Comparison of ENCODE assay signal across 15 mouse cellular contexts in the genomic region with DNA sequence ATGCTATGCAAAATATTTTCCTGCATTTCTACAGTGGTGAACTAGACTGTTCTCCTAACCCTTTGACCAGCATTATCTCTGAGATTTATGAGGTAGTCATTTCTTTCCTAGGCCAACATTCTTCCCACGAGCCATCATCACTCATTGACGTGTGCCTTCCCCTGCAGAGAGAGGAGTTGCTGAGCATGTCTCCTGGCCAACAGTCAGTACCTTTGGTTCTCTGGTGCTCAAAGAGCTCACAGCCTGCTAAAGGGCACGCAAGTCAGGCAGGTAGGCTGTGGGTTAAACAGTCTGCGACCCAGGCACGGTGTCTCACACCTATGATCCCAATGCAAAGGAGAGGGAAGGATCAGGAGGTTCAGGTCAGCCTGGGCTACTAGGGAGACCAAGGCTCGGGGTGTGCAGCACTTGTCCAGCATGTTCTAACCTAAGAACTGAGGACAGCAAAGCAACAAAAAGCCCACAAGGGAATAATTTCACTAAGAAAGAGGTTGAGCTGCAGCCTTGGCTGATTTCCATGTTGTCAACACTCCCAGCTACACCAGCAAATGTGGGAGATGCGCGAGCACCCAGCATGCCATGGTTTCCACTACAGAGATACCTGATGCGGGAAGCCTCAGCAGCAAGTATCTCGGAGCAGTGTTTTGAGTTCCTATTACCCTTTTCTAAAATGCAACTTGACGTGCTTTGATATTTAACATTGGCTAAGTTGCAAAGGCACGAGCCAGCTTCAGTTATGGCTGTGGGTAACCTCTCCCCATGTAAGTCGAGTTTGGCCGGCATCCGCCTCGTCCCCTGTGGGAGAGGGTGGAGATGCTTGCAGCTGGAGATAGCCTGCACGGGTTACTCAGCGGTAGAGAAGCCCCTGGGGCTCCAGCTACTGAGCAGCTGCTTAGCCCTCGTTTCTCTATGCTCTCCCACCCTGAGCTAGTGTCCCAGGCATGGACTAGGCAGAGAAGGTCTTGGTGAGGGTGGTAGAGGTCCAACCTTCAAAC.
DNase-seq lines count a peak whose midpoint lies in the region; ATAC-seq and TF ChIP-seq lines count a peak whose summit lies in the region.
"Had no signal": no experiment of that assay in that cellular context is flagged by ENCODE, and none has a peak within 500 bp of the region (broad histone marks: within the 10 kb centered on the region; RNA-seq: fewer than 3 reads in every experiment).

No protein-coding gene starts in this region.

- no peak for TF ChIP-seq CTCF in intestine, postnatal 0 days (IDR thresholded peaks at IDR 0.05; ENCODE audit: low read depth)
- no peak for TF ChIP-seq CTCF in Patski (IDR thresholded peaks at IDR 0.05)
- no peak for TF ChIP-seq CTCF in gastrocnemius, adult 2 months (IDR thresholded peaks at IDR 0.05)
- TF ChIP-seq CTCF in lung, adult 2 months (IDR thresholded peaks at IDR 0.05; ENCODE audit: insufficient read depth, low read length): no peak

- CTCF ChIA-PET in Patski (lab: Charles Lee): interaction anchor here (1.0 to 1.4 kb wide), 2 partner anchors 13 to 19 kb away, joined by 3 to 4 read pairs; no protein-coding TSS in a partner anchor

- no peak overlapping the region for H3K9ac ChIP-seq in intestine, embryonic 14.5 days (ENCODE audit: low read length)
- no peak overlapping the region for H3K9ac ChIP-seq in intestine, postnatal 0 days (ENCODE audit: low read depth, low read length)
- H3K9ac ChIP-seq: liver, embryonic 13.5 days; neural tube, embryonic 12.5 days had no signal

- no peaks in the 10 kb centered on the region; the same call in 1 of the 2 replicates for H3K36me3 ChIP-seq in intestine, embryonic 14.5 days (ENCODE audit: control insufficient read depth, insufficient read depth, low read length)
- H3K36me3 ChIP-seq in intestine, postnatal 0 days (ENCODE audit: control insufficient read depth, insufficient read depth): no peaks in the 10 kb centered on the region
- H3K36me3 ChIP-seq: liver, embryonic 13.5 days; neural tube, embryonic 12.5 days had no signal

- no peaks in the 10 kb centered on the region for H3K27me3 ChIP-seq in intestine, embryonic 14.5 days (replicated peaks; ENCODE audit: control insufficient read depth, insufficient read depth, low read length)
- H3K27me3 ChIP-seq in intestine, postnatal 0 days (replicated peaks; ENCODE audit: control insufficient read depth, insufficient read depth, low read length): no peaks in the 10 kb centered on the region
- H3K27me3 ChIP-seq in Patski: no peaks in the 10 kb centered on the region
- H3K27me3 ChIP-seq: liver, embryonic 13.5 days; neural tube, embryonic 12.5 days had no signal

- no peak overlapping the region for H3K4me3 ChIP-seq in intestine, embryonic 14.5 days (ENCODE audit: low read depth, low read length)
- H3K4me3 ChIP-seq in intestine, postnatal 0 days (ENCODE audit: low read depth, low read length): no peak overlapping the region
- H3K4me3 ChIP-seq in gastrocnemius, adult 2 months: no peak overlapping the region
- no peak overlapping the region for H3K4me3 ChIP-seq in lung, adult 2 months (replicated peaks; ENCODE audit: extremely low read depth, low read depth, low read length)
- H3K4me3 ChIP-seq: erythroblast, embryonic 14.5 days; layer of hippocampus, adult 2 months; liver, embryonic 13.5 days; neural tube, embryonic 12.5 days had no signal

- H3K4me1 ChIP-seq in intestine, embryonic 14.5 days (replicated peaks; ENCODE audit: control insufficient read depth, insufficient read depth, low read length): no peaks in the 10 kb centered on the region
- H3K4me1 ChIP-seq in intestine, postnatal 0 days (replicated peaks; ENCODE audit: control insufficient read depth, insufficient read depth, low read length): no peaks in the 10 kb centered on the region
- no peaks in the 10 kb centered on the region for H3K4me1 ChIP-seq in lung, adult 2 months (ENCODE audit: control insufficient read depth, insufficient read depth, low read length)
- H3K4me1 ChIP-seq: liver, embryonic 13.5 days; neural tube, embryonic 12.5 days had no signal

- intact Hi-C loops in gastrocnemius, adult 2 months (cut with DNase I): no loop called here
- intact Hi-C loops in heart, postnatal 25 days (cut with DNase I): no loop called here

- no peak for ATAC-seq in intestine, embryonic 14.5 days (replicated peaks; ENCODE audit: low FRiP score, low TSS enrichment, low read depth)
- ATAC-seq in intestine, postnatal 0 days: no peak
- ATAC-seq in Patski: peak; percentile 73
- ATAC-seq: inflammation-experienced regulatory T-cells, adult 6 months had no signal

- TF ChIP-seq POLR2A in lung, adult 2 months (IDR thresholded peaks at IDR 0.05; ENCODE audit: borderline replicate concordance, extremely low read depth, low read depth, low read length): no peak

- H3K27ac ChIP-seq in intestine, embryonic 14.5 days (ENCODE audit: low read depth): no peak overlapping the region
- no peak overlapping the region for H3K27ac ChIP-seq in intestine, postnatal 0 days (ENCODE audit: low read depth, low read length)
- H3K27ac ChIP-seq in gastrocnemius, adult 2 months: no peak overlapping the region
- H3K27ac ChIP-seq: layer of hippocampus, adult 2 months; liver, embryonic 13.5 days; macrophage; neural tube, embryonic 12.5 days had no signal

- H3K4me2 ChIP-seq in intestine, embryonic 14.5 days (ENCODE audit: low read length): no peak overlapping the region
- H3K4me2 ChIP-seq in intestine, postnatal 0 days (replicated peaks; ENCODE audit: low read depth): no peak overlapping the region
- H3K4me2 ChIP-seq: liver, embryonic 13.5 days; neural tube, embryonic 12.5 days had no signal

- peak; percentile 29 for DNase-seq in intestine, embryonic 14.5 days (ENCODE audit: low spot score)
- peak; percentile 47 for DNase-seq in Patski (ENCODE audit: low read depth, low spot score)
- peak; percentile 74 for DNase-seq in gastrocnemius, adult 2 months
- peak; percentile 50 for DNase-seq in heart, postnatal 25 days (ENCODE audit: low spot score)
- DNase-seq in yolk sac, embryonic 10.5 days (ENCODE audit: low spot score): no peak
- DNase-seq in lung, adult 2 months: no peak
- DNase-seq: liver, embryonic 13.5 days; midbrain, embryonic 14.5 days; spleen, adult 18-20 months had no signal

- 79% methylated on average over 19 of the region's 19 CpGs for WGBS in intestine, embryonic 14.5 days
- 82% methylated on average over 19 of the region's 19 CpGs for WGBS in intestine, postnatal 0 days
- 81% methylated on average over 19 of the region's 19 CpGs for WGBS in lung, adult 2 months

- in situ Hi-C loops in Patski (cut with MboI; ENCODE audit: low pct_unique_long_range_greater_than_20kb): no loop called here

- POLR2A ChIA-PET in Patski (lab: Charles Lee): interaction anchor here (1.2 kb wide), 1 partner anchor 10 kb away, joined by 3 read pairs; no protein-coding TSS in a partner anchor

- H3K9me3 ChIP-seq in intestine, embryonic 14.5 days (ENCODE audit: control insufficient read depth, low read length): no peaks in the 10 kb centered on the region
- H3K9me3 ChIP-seq in intestine, postnatal 0 days (ENCODE audit: control insufficient read depth): no peaks in the 10 kb centered on the region
- H3K9me3 ChIP-seq: liver, embryonic 13.5 days; neural tube, embryonic 12.5 days had no signal

Comparison
In these comparisons a context has a peak if more than half of its experiments do, and no peak if none do; other contexts are left out.
1. DNase-seq: peak in intestine, embryonic 14.5 days (single experiment), Patski (single experiment), gastrocnemius, adult 2 months (single experiment) and heart, postnatal 25 days (single experiment); none in yolk sac, embryonic 10.5 days (single experiment) and lung, adult 2 months (single experiment).